Mouse (Mus musculus): Measurements from ENCODE around the gene Csn1s2b. TPM values are rescaled to one million over a fixed set of nuclear protein-coding genes. Genes with fewer than 3 reads are reported as not detected.
"Not testable (repeated sequence)": the region's sequence is repeated elsewhere in the genome, so short reads cannot be mapped to it uniquely, and the experiment has no call there.

The Csn1s2b gene
- not detected in 2 replicates for polyA plus RNA-seq (2016; fragmentation: Nextera tagmentation; extraction: Ambion mirVana)

DNA sequence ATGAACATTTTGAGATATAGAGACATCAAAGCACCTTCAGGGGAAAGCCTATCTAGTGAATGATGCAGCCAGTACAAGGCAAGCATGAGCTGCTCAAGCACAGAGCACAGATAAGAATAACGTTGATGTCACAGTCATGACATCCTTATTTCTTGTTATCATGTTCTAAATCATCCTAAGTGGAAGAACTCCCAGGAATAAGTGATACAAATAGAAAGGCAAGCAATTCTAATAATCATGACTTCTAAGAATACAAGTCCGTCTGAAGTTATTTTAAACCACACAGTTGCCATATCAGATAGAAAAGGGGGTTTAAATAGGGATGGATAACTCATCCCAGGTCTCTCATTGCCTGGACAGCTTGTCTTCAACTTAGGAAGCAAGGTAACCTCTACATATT lies at the start of gene Csn1s2b:
Gene Csn1s2b (plus strand): TSS at position 301 of the 400 bp plus-strand sequence.
- Histone ChIP-seq H3K4me3 (no peak within 1 kb of the TSS), H3K4me2 (no peak within 1 kb of the TSS), H3K4me1 (replicated peaks) (no peaks in the 10 kb centered on the region), H3K36me3 (no peaks in the 10 kb centered on the region), H3K9ac (no peak within 1 kb of the TSS), H3K27ac (ENCODE audit: poor library complexity, severe bottlenecking) (no peak within 1 kb of the TSS), H3K9me3 (replicated peaks) (no peaks in the 10 kb centered on the region; the same call in 1 of the 2 replicates), H3K27me3 (replicated peaks) (no peaks in the 10 kb centered on the region)
- no peak for ATAC-seq (ENCODE audit: insufficient number of reproducible peaks, low FRiP score)
- 45% methylated on average over 2 of the region's 2 CpGs for WGBS

DNA sequence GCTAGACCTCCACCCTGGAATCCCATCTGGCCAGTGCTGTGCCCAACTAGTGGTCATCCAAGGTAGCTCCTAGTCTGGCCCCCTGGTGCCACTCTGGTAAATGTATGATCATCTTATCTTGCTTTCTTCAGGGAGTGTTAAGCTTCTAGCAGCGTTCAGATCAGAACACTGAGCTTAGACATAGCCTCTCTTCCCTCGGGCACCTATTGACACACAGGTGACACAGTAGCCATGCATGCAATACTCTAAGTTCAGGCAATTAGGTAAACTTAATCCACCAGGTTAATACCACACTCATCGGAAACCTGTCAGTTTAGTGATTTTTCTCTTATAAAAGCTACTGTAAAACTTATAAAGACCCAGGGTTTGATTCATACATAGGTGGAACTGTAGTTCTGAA lies 43.3 kb upstream of the Csn1s2b start:
- no peak overlapping the region for H3K9ac ChIP-seq
- H3K4me2 ChIP-seq, result no peak overlapping the region
- H3K4me3 ChIP-seq, result no peak overlapping the region
- ATAC-seq (ENCODE audit: insufficient number of reproducible peaks, low FRiP score), result no peak
- no peaks in the 10 kb centered on the region for H3K4me1 ChIP-seq (replicated peaks)
- no peaks in the 10 kb centered on the region for H3K9me3 ChIP-seq (replicated peaks)
- 71% methylated on average over 3 of the region's 3 CpGs for WGBS
- H3K36me3 ChIP-seq, result no peaks in the 10 kb centered on the region
- no peak overlapping the region for H3K27ac ChIP-seq (ENCODE audit: poor library complexity, severe bottlenecking)
- H3K27me3 ChIP-seq (replicated peaks), result no peaks in the 10 kb centered on the region

DNA sequence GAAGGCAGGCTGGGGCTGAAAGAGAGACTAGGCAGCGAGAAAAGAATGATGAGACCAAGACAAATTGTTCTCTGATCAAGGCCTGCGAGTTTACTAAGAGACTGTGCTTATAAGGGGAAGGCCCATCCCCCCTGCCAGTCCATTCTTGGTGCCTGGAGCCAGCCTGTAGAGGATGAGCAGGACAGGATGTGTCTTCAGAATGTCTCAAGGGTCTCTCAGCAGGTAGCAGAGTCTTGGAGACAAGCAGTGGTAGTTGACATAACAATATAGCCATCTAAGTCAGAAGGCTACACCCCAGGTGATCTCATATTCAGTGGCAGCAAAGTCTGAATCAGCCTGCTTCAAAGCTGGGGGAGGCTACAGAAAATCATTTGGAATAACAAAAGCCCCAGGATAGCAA lies 35.7 kb upstream of the Csn1s2b start:
- not testable (repeated sequence) for H3K36me3 ChIP-seq; H3K4me3 ChIP-seq; H3K9ac ChIP-seq; H3K9me3 ChIP-seq (replicated peaks); ATAC-seq (ENCODE audit: insufficient number of reproducible peaks, low FRiP score); H3K27ac ChIP-seq (ENCODE audit: poor library complexity, severe bottlenecking); H3K4me1 ChIP-seq (replicated peaks); H3K27me3 ChIP-seq (replicated peaks); H3K4me2 ChIP-seq
- WGBS, result 42% methylated on average over 2 of the region's 2 CpGs

DNA sequence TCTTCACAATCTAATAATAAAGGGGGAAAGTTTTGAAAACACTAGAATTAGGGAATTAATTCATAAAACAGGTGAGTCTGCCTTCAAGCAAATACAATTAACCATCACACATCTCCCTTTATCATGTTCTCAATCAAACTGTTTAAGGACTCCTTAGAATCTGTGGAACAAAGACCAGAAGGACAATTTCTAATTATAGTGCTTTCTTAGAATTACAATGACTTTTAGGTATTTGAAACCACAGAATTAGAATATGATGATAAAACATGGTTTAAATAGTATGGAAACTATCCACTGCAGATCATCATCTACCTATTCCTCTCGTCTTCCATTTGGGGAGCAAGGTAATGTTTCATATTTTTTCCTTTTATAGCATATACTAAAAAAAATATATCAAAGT lies 33.6 kb upstream of the Csn1s2b start, which contains the start of gene Csn1s2a:
Gene Csn1s2a (plus strand): TSS at position 301 of the 400 bp plus-strand sequence.
- H3K4me2 ChIP-seq, result no peak within 1 kb of the TSS
- no peak for ATAC-seq (ENCODE audit: insufficient number of reproducible peaks, low FRiP score)
- H3K9me3 ChIP-seq (replicated peaks), result no peaks in the 10 kb centered on the region
- H3K36me3 ChIP-seq, result no peaks in the 10 kb centered on the region
- no peak within 1 kb of the TSS for H3K9ac ChIP-seq
- H3K27ac ChIP-seq (ENCODE audit: poor library complexity, severe bottlenecking), result no peak within 1 kb of the TSS
- 74% methylated on average over 1 of the region's 1 CpGs for WGBS
- no peak within 1 kb of the TSS for H3K4me3 ChIP-seq
- H3K27me3 ChIP-seq (replicated peaks), result no peaks in the 10 kb centered on the region
- H3K4me1 ChIP-seq (replicated peaks), result no peaks in the 10 kb centered on the region

DNA sequence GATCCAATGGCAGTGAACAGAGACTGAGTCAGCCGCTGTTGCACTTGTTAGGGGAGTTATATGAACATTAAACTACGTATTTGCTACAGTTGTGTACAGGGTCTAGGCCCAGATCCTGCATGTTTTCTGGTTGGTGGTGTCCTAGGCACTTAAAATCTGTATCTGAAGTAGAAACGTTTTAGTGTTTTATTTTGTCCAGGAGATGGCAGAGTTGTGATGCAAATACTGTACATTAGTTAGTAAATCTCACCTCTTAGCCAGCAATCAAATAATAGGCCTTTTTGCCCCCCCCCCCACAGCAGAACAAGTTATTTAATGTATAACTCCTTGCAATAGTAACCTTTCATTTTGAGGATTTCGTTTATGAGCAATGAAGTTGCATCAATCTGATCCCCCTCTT lies 25.2 kb upstream of the Csn1s2b start:
- Histone ChIP-seq H3K27ac (ENCODE audit: poor library complexity, severe bottlenecking) (no peak overlapping the region), H3K4me2 (no peak overlapping the region), H3K9ac (no peak overlapping the region), H3K9me3 (replicated peaks) (no peaks in the 10 kb centered on the region), H3K4me3 (no peak overlapping the region), H3K4me1 (replicated peaks) (no peaks in the 10 kb centered on the region), H3K27me3 (replicated peaks) (no peaks in the 10 kb centered on the region), H3K36me3 (no peaks in the 10 kb centered on the region)
- no peak for ATAC-seq (ENCODE audit: insufficient number of reproducible peaks, low FRiP score)
- 48% methylated on average over 4 of the region's 4 CpGs for WGBS

DNA sequence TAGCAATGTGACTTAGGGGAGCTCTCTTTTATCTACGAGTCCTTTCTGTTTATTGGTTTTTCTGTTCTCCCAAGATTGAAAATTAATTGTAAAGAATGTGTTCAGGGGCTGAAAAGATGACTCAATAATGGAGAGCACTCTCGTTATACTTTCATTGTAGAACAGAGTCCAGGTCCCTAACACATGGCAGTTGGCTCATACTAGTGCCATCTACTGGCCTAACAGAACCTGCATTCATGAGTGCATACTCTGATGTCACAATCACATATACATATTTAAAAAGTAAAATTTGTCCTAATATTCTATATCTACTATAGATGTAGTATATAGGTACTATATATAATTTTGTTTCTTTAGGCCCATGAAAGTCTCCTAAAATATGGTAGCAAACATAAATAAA lies 1.4 kb downstream of the Csn1s2b start:
- no peak overlapping the region for H3K4me2 ChIP-seq
- H3K4me3 ChIP-seq, result no peak overlapping the region
- no peaks in the 10 kb centered on the region for H3K36me3 ChIP-seq
- no peak overlapping the region for H3K9ac ChIP-seq
- whole genome bisulfite sequencing, result 61% methylated on average over 2 of the region's 2 CpGs
- H3K27me3 ChIP-seq (replicated peaks), result no peaks in the 10 kb centered on the region
- no peaks in the 10 kb centered on the region for H3K9me3 ChIP-seq (replicated peaks)
- H3K27ac ChIP-seq (ENCODE audit: poor library complexity, severe bottlenecking), result no peak overlapping the region
- no peaks in the 10 kb centered on the region for H3K4me1 ChIP-seq (replicated peaks)
- ATAC-seq (ENCODE audit: insufficient number of reproducible peaks, low FRiP score), result no peak

DNA sequence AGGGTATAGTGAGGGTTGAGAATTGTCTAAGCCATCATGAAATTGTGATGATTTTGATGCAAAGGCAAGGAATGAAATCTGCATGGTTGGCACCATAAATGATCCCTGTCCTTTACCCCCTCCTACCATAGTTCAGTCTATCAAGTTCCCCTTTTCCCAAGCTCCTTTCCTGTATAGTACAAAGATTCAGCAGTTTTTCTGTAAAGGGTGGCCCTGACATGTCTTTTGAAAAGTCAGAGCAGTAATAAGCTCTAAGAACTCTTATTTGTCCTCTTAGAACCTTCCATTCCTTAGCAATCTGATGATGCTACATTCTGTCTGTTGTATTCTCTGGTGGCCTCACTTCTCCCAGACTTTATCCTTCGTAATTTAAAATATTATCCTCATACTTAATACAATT lies 17.5 kb downstream of the Csn1s2b start, which contains the start of gene Prr27:
Gene Prr27 (plus strand): TSS at position 301 of the 400 bp plus-strand sequence.
- Histone ChIP-seq H3K9ac (no peak within 1 kb of the TSS), H3K27me3 (replicated peaks) (no peaks in the 10 kb centered on the region), H3K27ac (ENCODE audit: poor library complexity, severe bottlenecking) (no peak within 1 kb of the TSS), H3K4me2 (no peak within 1 kb of the TSS), H3K36me3 (no peaks in the 10 kb centered on the region), H3K4me1 (replicated peaks) (no peaks in the 10 kb centered on the region), H3K9me3 (replicated peaks) (no peaks in the 10 kb centered on the region), H3K4me3 (no peak within 1 kb of the TSS)
- ATAC-seq (ENCODE audit: insufficient number of reproducible peaks, low FRiP score), result no peak
- WGBS, result 57% methylated on average over 1 of the region's 1 CpGs

DNA sequence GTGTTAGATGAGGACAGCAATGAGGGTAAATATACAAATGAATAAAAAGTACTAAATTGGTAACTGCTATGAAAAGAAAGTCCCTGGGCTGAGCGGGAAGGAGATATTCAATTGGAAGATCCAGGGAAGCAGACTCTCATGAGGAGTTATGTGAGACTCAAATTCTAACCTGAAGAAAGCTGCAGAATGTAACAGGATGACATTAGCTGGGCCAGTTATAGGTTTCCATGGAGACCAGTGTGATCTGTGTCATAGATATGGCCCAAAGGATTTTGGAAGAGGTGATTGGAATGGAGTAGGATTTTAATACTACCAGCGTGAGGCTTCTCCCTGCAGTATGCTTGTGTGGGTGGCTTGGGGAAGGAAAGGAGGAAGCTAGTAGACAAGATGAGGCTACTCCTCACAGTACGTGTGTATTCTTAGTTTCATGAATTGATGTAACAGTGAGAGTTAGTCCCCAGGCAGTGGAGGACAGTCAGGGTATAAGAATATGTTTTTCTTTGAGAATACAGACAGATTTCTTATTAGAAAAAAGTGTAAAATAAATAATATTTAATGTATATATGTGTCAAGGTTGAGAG lies 47.3 kb downstream of the Csn1s2b start:
- Histone ChIP-seq H3K4me2 (no peak overlapping the region), H3K9me3 (replicated peaks) (no peaks in the 10 kb centered on the region), H3K4me3 (no peak overlapping the region), H3K9ac (no peak overlapping the region), H3K27me3 (replicated peaks) (no peaks in the 10 kb centered on the region), H3K27ac (ENCODE audit: poor library complexity, severe bottlenecking) (no peak overlapping the region), H3K4me1 (replicated peaks) (no peaks in the 10 kb centered on the region), H3K36me3 (no peaks in the 10 kb centered on the region)
- 71% methylated on average over 3 of the region's 3 CpGs for WGBS
- no peak for ATAC-seq (ENCODE audit: insufficient number of reproducible peaks, low FRiP score)

DNA sequence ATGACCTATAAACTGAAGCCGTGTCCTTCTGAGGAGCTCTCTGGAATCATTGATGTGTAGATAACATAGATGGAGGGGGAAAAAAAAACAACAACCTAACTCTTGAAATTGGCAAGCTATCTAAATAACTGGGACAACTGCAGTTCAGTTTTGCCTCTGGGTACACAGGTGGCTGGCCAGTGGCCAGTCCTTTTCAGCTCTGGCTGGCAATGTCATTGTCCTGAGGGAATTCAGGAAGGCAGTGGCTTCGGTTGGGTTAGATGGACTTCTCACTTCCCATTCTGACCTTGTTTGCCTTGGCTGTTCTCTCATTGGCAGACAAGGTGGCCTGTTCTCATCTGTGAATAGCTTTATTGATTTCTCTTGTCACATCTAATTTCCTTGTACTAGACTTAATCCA lies 62.2 kb downstream of the Csn1s2b start:
- Histone ChIP-seq H3K9me3 (replicated peaks) (no peaks in the 10 kb centered on the region), H3K36me3 (no peaks in the 10 kb centered on the region), H3K4me3 (no peak overlapping the region), H3K4me2 (no peak overlapping the region), H3K27ac (ENCODE audit: poor library complexity, severe bottlenecking) (no peak overlapping the region), H3K27me3 (replicated peaks) (no peaks in the 10 kb centered on the region), H3K9ac (no peak overlapping the region), H3K4me1 (replicated peaks) (no peaks in the 10 kb centered on the region)
- WGBS, result 71% methylated on average over 2 of the region's 2 CpGs
- no peak for ATAC-seq (ENCODE audit: insufficient number of reproducible peaks, low FRiP score)

DNA sequence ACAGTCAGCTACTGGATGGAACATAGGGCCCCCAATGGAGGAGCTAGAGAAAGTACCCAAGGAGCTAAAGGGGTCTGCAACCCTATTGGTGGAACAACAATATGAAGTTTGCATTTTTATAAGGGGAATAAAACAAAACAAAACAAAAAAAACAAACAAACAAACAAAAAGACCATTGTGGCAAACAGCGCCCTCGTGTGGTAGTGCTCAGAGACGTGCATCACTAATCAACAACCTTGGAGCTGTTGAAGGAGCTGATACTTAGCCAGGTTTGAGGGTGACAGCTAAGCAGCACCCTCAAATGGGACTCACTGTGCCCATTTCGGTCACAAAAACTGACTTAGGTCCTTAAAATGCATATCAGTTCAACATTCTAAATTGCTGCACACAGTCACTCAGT lies 63.5 kb downstream of the Csn1s2b start:
- no peaks in the 10 kb centered on the region for H3K4me1 ChIP-seq (replicated peaks)
- WGBS, result 25% methylated on average over 4 of the region's 4 CpGs
- H3K9ac ChIP-seq, result no peak overlapping the region
- no peak overlapping the region for H3K4me2 ChIP-seq
- no peaks in the 10 kb centered on the region for H3K9me3 ChIP-seq (replicated peaks)
- no peaks in the 10 kb centered on the region for H3K36me3 ChIP-seq
- no peak overlapping the region for H3K27ac ChIP-seq (ENCODE audit: poor library complexity, severe bottlenecking)
- no peaks in the 10 kb centered on the region for H3K27me3 ChIP-seq (replicated peaks)
- ATAC-seq (ENCODE audit: insufficient number of reproducible peaks, low FRiP score), result no peak
- H3K4me3 ChIP-seq, result no peak overlapping the region
